Mouse (Mus musculus): ENCODE results near the gene Nek9. TPM values are rescaled to one million over a fixed set of nuclear protein-coding genes. Genes with fewer than 3 reads are reported as not detected.

Gene Nek9
- polyA plus RNA-seq, 1 experiment from 2014 or later: 19.1 TPM

GRCm38 (mm10) chr12:85374561-85375272 is 35.6 kb upstream of the Nek9 start, which contains the start of gene Tmed10:
Tmed10 (minus strand) TSS chr12:85374847.
- peak within 1 kb of the TSS; percentile 71; the same call in 1 of the 2 replicates for H3K27ac ChIP-seq (ENCODE audit: low read depth, low read length)
- H3K4me2 ChIP-seq (replicated peaks; ENCODE audit: low read depth, low read length): peak within 1 kb of the TSS; percentile 58
- no peaks in the 10 kb centered on the region for H3K9me3 ChIP-seq (ENCODE audit: control insufficient read depth, low read length)
- H3K36me3 ChIP-seq (ENCODE audit: control insufficient read depth, insufficient read depth, low read length): no peaks in the 10 kb centered on the region
- peak within 1 kb of the TSS; percentile 87 for H3K4me3 ChIP-seq (ENCODE audit: low read length)
- under 1% methylated on average over 37 of the region's 37 CpGs for WGBS
- peak; percentile 96 for ATAC-seq (ENCODE audit: low FRiP score, low TSS enrichment)
- peak within 1 kb of the TSS; percentile 95 for H3K9ac ChIP-seq (ENCODE audit: low read depth, low read length)
- H3K4me1 ChIP-seq (ENCODE audit: control insufficient read depth, insufficient read depth, low read length): peaks cover 11% of the 10 kb centered on the region
- H3K27me3 ChIP-seq (ENCODE audit: control insufficient read depth, insufficient read depth, low read length): no peaks in the 10 kb centered on the region

- ATAC-seq (ENCODE audit: low FRiP score, low TSS enrichment): peak; percentile 75
Measured at GRCm38 (mm10) chr12:85373591-85374560, 34.7 kb upstream of the Nek9 start.

DNA sequence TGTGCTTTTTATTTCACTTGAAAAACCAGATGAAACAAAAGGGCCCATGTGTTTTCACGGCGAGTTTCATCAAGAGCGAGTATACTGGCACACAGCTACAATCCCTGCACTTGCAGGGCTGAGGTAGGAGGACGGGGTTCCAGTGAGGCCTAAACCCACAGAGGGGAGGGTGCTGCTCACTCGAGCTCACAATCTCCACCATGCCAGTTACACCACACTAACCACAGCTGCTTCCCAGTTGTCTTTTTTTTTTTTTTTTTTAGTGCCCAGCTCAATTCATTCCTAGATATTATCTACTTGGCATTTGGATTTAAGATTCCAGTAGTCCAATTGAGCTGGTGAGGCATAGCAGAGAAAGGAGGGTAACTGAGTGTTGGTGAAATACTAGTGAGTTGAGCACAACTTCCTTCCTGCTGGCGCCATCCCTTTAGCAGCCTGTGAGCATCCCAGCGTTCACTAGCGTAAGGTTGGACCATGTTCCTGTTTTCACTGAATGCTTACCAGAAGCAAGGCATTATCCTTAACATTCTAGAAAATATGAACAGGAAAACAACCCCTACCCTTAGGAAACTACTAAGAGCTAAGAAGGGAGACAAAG is 33.0 kb upstream of the Nek9 start:
- Histone ChIP-seq H3K4me3 (ENCODE audit: low read length) (no peak overlapping the region), H3K36me3 (ENCODE audit: control insufficient read depth, insufficient read depth, low read length) (no peaks in the 10 kb centered on the region), H3K27me3 (ENCODE audit: control insufficient read depth, insufficient read depth, low read length) (no peaks in the 10 kb centered on the region), H3K4me1 (ENCODE audit: control insufficient read depth, insufficient read depth, low read length) (peaks cover 12% of the 10 kb centered on the region), H3K9me3 (ENCODE audit: control insufficient read depth, low read length) (no peaks in the 10 kb centered on the region), H3K27ac (ENCODE audit: low read depth, low read length) (no peak overlapping the region), H3K9ac (ENCODE audit: low read depth, low read length) (no peak overlapping the region; the same call in 1 of the 2 replicates), H3K4me2 (replicated peaks; ENCODE audit: low read depth, low read length) (peak overlapping the region; percentile 17; the same call in 1 of the 2 replicates)
- 65% methylated on average over 8 of the region's 8 CpGs for WGBS
- ATAC-seq (ENCODE audit: low FRiP score, low TSS enrichment): no peak

More at GRCm38 (mm10) chr12:85373591-85374560, 34.7 kb upstream of the Nek9 start:
- no peaks in the 10 kb centered on the region for H3K36me3 ChIP-seq (ENCODE audit: control insufficient read depth, insufficient read depth, low read length)
- peak overlapping the region; percentile 95 for H3K9ac ChIP-seq (ENCODE audit: low read depth, low read length)
- WGBS: 2% methylated on average over 50 of the region's 53 CpGs
- H3K27me3 ChIP-seq (ENCODE audit: control insufficient read depth, insufficient read depth, low read length): no peaks in the 10 kb centered on the region
- H3K4me2 ChIP-seq (replicated peaks; ENCODE audit: low read depth, low read length): peak overlapping the region; percentile 57
- peak overlapping the region; percentile 53; the same call in 1 of the 2 replicates for H3K27ac ChIP-seq (ENCODE audit: low read depth, low read length)
- no peaks in the 10 kb centered on the region for H3K9me3 ChIP-seq (ENCODE audit: control insufficient read depth, low read length)
- H3K4me3 ChIP-seq (ENCODE audit: low read length): peak overlapping the region; percentile 87
- H3K4me1 ChIP-seq (ENCODE audit: control insufficient read depth, insufficient read depth, low read length): peaks cover 11% of the 10 kb centered on the region

- WGBS: 82% methylated on average over 6 of the region's 6 CpGs
- Histone ChIP-seq H3K4me3 (ENCODE audit: low read length) (no peak overlapping the region), H3K4me2 (replicated peaks; ENCODE audit: low read depth, low read length) (no peak overlapping the region), H3K9me3 (ENCODE audit: control insufficient read depth, low read length) (no peaks in the 10 kb centered on the region), H3K4me1 (ENCODE audit: control insufficient read depth, insufficient read depth, low read length) (peaks cover 24% of the 10 kb centered on the region), H3K27ac (ENCODE audit: low read depth, low read length) (no peak overlapping the region), H3K9ac (ENCODE audit: low read depth, low read length) (no peak overlapping the region), H3K36me3 (ENCODE audit: control insufficient read depth, insufficient read depth, low read length) (no peaks in the 10 kb centered on the region), H3K27me3 (ENCODE audit: control insufficient read depth, insufficient read depth, low read length) (no peaks in the 10 kb centered on the region)
- no peak for ATAC-seq (ENCODE audit: low FRiP score, low TSS enrichment)
Measured at GRCm38 (mm10) chr12:85368441-85369063, 29.4 kb upstream of the Nek9 start.

- no peaks in the 10 kb centered on the region for H3K9me3 ChIP-seq (ENCODE audit: control insufficient read depth, low read length)
- H3K27ac ChIP-seq (ENCODE audit: low read depth, low read length): peak overlapping the region; percentile 19; the same call in 1 of the 2 replicates
- no peak overlapping the region for H3K4me3 ChIP-seq (ENCODE audit: low read length)
- no peak for ATAC-seq (ENCODE audit: low FRiP score, low TSS enrichment)
- H3K27me3 ChIP-seq (ENCODE audit: control insufficient read depth, insufficient read depth, low read length): no peaks in the 10 kb centered on the region
- H3K4me1 ChIP-seq (ENCODE audit: control insufficient read depth, insufficient read depth, low read length): peaks cover 13% of the 10 kb centered on the region
- peaks cover 3% of the 10 kb centered on the region; the same call in 1 of the 2 replicates for H3K36me3 ChIP-seq (ENCODE audit: control insufficient read depth, insufficient read depth, low read length)
- no peak overlapping the region for H3K9ac ChIP-seq (ENCODE audit: low read depth, low read length)
- no peak overlapping the region for H3K4me2 ChIP-seq (replicated peaks; ENCODE audit: low read depth, low read length)
- 56% methylated on average over 3 of the region's 3 CpGs for WGBS
Measured at GRCm38 (mm10) chr12:85366271-85366670, 27.1 kb upstream of the Nek9 start.

DNA sequence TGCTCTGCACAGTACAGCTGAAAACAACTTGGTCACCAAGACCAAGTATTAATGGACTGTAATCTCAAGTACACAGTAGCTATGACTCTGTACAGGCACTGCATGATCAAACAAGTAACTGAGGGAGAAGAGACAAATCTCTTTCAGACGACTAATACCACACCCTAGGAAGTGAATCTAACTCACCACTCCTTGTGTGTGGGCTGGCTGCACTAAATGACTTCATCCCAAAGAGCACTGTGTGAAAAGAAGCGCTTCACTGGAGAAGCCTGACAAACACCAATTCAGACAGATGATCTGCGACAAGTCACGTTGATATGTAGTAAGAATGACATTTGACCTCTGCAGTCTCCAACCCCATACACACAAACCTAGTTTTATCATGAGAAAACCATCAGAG is 23.3 kb upstream of the Nek9 start:
- ATAC-seq (ENCODE audit: low FRiP score, low TSS enrichment): no peak
- no peak overlapping the region for H3K4me3 ChIP-seq (ENCODE audit: low read length)
- WGBS: 67% methylated on average over 4 of the region's 4 CpGs
- no peak overlapping the region for H3K27ac ChIP-seq (ENCODE audit: low read depth, low read length)
- H3K4me2 ChIP-seq (replicated peaks; ENCODE audit: low read depth, low read length): no peak overlapping the region
- H3K27me3 ChIP-seq (ENCODE audit: control insufficient read depth, insufficient read depth, low read length): no peaks in the 10 kb centered on the region
- peaks cover 13% of the 10 kb centered on the region for H3K4me1 ChIP-seq (ENCODE audit: control insufficient read depth, insufficient read depth, low read length)
- peaks cover 3% of the 10 kb centered on the region; the same call in 1 of the 2 replicates for H3K36me3 ChIP-seq (ENCODE audit: control insufficient read depth, insufficient read depth, low read length)
- no peaks in the 10 kb centered on the region for H3K9me3 ChIP-seq (ENCODE audit: control insufficient read depth, low read length)
- H3K9ac ChIP-seq (ENCODE audit: low read depth, low read length): no peak overlapping the region

DNA sequence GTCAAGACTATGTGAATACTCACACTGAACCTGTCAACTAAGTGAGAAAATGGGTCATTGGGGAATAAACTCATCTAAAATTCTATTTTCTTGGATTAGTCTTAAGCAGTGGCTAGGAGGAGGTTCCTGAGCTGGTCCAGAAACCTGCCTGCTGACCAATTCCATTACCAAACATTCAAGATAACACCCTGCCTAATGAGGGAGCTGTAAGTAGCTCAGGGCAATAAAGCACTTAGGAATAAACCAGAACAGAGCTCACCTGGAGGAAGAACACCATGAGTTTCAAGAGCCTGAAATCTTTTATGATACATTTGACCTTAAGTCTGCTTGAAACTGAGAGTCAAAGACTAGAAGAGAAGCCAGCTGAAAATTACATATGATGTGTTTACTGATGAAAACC is 22.4 kb upstream of the Nek9 start:
- H3K4me3 ChIP-seq (ENCODE audit: low read length): no peak overlapping the region
- H3K9me3 ChIP-seq (ENCODE audit: control insufficient read depth, low read length): no peaks in the 10 kb centered on the region
- H3K27ac ChIP-seq (ENCODE audit: low read depth, low read length): no peak overlapping the region
- peaks cover 3% of the 10 kb centered on the region; the same call in 1 of the 2 replicates for H3K36me3 ChIP-seq (ENCODE audit: control insufficient read depth, insufficient read depth, low read length)
- no peak overlapping the region for H3K9ac ChIP-seq (ENCODE audit: low read depth, low read length)
- no peaks in the 10 kb centered on the region for H3K27me3 ChIP-seq (ENCODE audit: control insufficient read depth, insufficient read depth, low read length)
- peaks cover 6% of the 10 kb centered on the region for H3K4me1 ChIP-seq (ENCODE audit: control insufficient read depth, insufficient read depth, low read length)
- no peak for ATAC-seq (ENCODE audit: low FRiP score, low TSS enrichment)
- no peak overlapping the region for H3K4me2 ChIP-seq (replicated peaks; ENCODE audit: low read depth, low read length)

GRCm38 (mm10) chr12:85361165-85361564 is 22.0 kb upstream of the Nek9 start:
- peaks cover 2% of the 10 kb centered on the region for H3K4me1 ChIP-seq (ENCODE audit: control insufficient read depth, insufficient read depth, low read length)
- no peaks in the 10 kb centered on the region for H3K9me3 ChIP-seq (ENCODE audit: control insufficient read depth, low read length)
- no peak overlapping the region for H3K27ac ChIP-seq (ENCODE audit: low read depth, low read length)
- no peak overlapping the region for H3K4me3 ChIP-seq (ENCODE audit: low read length)
- no peaks in the 10 kb centered on the region for H3K27me3 ChIP-seq (ENCODE audit: control insufficient read depth, insufficient read depth, low read length)
- no peak for ATAC-seq (ENCODE audit: low FRiP score, low TSS enrichment)
- H3K9ac ChIP-seq (ENCODE audit: low read depth, low read length): no peak overlapping the region
- peaks cover 3% of the 10 kb centered on the region; the same call in 1 of the 2 replicates for H3K36me3 ChIP-seq (ENCODE audit: control insufficient read depth, insufficient read depth, low read length)
- WGBS: 61% methylated on average over 3 of the region's 3 CpGs
- no peak overlapping the region for H3K4me2 ChIP-seq (replicated peaks; ENCODE audit: low read depth, low read length)
